Mouse (Mus musculus): ENCODE data around the gene Gm8374. TPM values are rescaled to one million over a fixed set of nuclear protein-coding genes. Genes with fewer than 3 reads are reported as not detected.
"Not testable (repeated sequence)": the region's sequence is repeated elsewhere in the genome, so short reads cannot be mapped to it uniquely, and the experiment has no call there.

Gene Gm8374
- not detected for total RNA-seq (2021)

DNA sequence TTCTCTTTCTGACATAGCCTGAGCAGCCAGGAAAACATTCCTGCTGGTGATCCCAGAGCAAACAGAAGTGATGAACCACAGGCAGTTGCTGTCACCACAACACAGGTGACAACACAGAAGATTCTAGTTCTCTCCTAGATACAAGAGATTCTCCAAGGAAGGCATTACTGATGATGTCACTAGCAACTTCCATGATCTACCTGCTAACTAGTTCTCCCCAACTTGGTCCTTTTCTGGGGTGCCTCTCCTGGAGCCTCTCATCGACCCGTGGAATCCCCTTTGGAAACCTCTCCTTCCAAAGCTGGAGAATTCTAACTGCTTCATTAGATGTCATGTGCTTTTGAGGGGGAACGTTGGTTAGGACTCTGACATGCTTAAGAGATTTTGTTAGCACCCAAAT, at the start of gene Gm8374:
TSS of gene Gm8374 (minus strand) at position 101 of the 400 bp plus-strand sequence.
- intact Hi-C loops (cut with DNase I); DNase-seq: not testable (repeated sequence)

DNA sequence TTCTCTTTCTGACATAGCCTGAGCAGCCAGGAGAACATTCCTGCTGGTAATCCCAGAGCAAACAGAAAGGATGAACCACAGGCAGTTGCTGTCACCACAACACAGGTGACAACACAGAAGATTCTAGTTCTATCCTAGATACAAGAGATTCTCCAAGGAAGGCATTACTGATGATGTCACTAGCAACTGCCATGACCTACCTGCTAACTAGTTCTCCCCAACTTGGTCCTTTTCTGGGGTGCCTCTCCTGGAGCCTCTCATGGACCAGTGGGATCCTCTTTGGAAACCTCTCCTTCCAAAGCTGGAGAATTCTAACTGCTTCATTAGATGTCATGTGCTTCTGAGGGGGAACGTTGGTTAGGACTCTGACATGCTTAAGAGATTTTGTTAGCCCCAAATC, 32.6 kb downstream of the Gm8374 start, which contains the start of gene Gm5797:
TSS of gene Gm5797 (minus strand) at position 101 of the 400 bp plus-strand sequence.
- DNase-seq; intact Hi-C loops (cut with DNase I): not testable (repeated sequence)

DNA sequence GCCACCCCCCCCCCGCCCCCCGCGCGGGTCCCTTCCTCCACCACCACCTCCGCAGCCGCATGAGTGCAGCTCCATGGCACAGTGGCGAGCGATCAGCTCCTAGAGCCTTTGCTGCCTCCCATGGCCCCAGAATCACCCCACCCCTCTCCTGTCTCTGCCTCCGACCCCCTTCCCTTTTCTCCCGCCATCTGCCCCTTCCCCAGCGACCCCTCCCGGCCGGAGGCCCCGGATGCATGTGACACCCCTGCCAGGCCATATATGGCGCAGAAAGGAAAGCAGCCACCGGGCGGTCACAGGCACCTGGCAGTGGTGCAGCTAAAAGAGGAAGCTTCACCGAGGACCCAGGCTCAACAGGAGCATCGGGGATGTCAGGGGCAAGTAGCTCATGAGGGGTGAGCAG, 49.8 kb downstream of the Gm8374 start:
- DNase-seq = peak; percentile 2 to 7
- intact Hi-C loops (cut with DNase I) = not testable (repeated sequence)

DNA sequence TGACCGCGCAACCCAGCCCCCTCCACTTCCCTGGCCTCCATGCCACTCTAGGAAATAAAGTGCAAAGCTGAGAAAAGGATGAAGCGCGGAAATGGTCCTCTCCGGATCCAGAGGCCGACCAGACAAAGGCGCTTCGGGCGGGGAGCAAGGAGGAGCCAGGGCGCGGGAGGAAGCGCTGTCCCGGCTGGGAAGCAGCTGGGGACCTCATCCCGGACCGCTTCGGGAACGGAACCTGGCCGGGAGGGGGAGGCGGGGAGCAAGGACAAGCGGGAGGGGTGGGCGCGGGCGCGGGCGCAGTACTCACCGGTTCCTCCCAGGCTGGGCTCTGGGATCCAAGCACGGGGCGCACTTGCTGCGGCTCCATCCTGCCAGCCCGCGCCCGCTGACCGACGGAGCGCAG, 50.3 kb downstream of the Gm8374 start, which contains the start of gene Gm3739:
TSS of gene Gm3739 (minus strand) at position 389 of the 400 bp plus-strand sequence.
- intact Hi-C loops (cut with DNase I) = not testable (repeated sequence)
- DNase-seq = peak; percentile 26

Other genes starting within 250 kb of the Gm8374 start
- not detected for gene Gm6676, start 239.7 kb downstream of the Gm8374 start, total RNA-seq (2021)
- under 1 TPM; 0.55 to 0.74 TPM for gene Gm3512, start 190.6 kb downstream of the Gm8374 start, total RNA-seq (2021)
- not detected for gene Gm16434, start 170.6 kb downstream of the Gm8374 start, total RNA-seq (2021)
- not detected for gene Gm3727, start 100.4 kb downstream of the Gm8374 start, total RNA-seq (2021)
- gene Gm3739, start 50.1 kb downstream of the Gm8374 start, total RNA-seq (2021) = under 1 TPM; 0.25 to 0.43 TPM
- gene Gm5797, start 32.7 kb downstream of the Gm8374 start, total RNA-seq (2021) = not detected
- not detected for gene Gm3755, start 85.8 kb upstream of the Gm8374 start, total RNA-seq (2021)
- under 1 TPM; 0.20 to 0.29 TPM for gene Gm3752, start 118.6 kb upstream of the Gm8374 start, total RNA-seq (2021)
- gene Gm3558, start 203.4 kb upstream of the Gm8374 start, total RNA-seq (2021) = 1 to 10 TPM; 4.0 to 5.0 TPM
- gene Gm10338, start 230.5 kb upstream of the Gm8374 start, total RNA-seq (2021) = not detected

Data from heart, postnatal 10 days (tissue).